Mouse (Mus musculus): ENCODE results near the gene Irf2bp1. TPM values are rescaled to one million over a fixed set of nuclear protein-coding genes. Genes with fewer than 3 reads are reported as not detected.

Irf2bp1 gene
- polyA plus RNA-seq, 1 experiment, result 18.1 TPM

- no peak overlapping the region for H3K27ac ChIP-seq (ENCODE audit: insufficient read depth, low read depth, low read length)
- no peak overlapping the region for H3K4me3 ChIP-seq (ENCODE audit: insufficient read depth, low read depth, low read length)
- DNase-seq, result no peak
- no peak for TF ChIP-seq CTCF (conservative IDR thresholded peaks at IDR 0.05; ENCODE audit: insufficient read depth, insufficient read length, low read depth, low read length)
- TF ChIP-seq POLR2A (IDR thresholded peaks at IDR 0.05; ENCODE audit: low read depth, low read length), result no peak
- H3K36me3 ChIP-seq (ENCODE audit: control insufficient read depth, insufficient read depth, low read length), result peaks cover 2% of the 10 kb centered on the region; the same call in 1 of the 2 replicates
- WGBS, result 73% methylated on average over 9 of the region's 9 CpGs
- H3K4me1 ChIP-seq (ENCODE audit: control insufficient read depth, insufficient read depth, low read length), result no peaks in the 10 kb centered on the region
- H3K27me3 ChIP-seq (replicated peaks; ENCODE audit: control insufficient read depth, insufficient read depth, low read length), result no peaks in the 10 kb centered on the region
Measured at GRCm38 (mm10) chr7:19054777-19055076, 50.9 kb downstream of the Irf2bp1 start.

DNA sequence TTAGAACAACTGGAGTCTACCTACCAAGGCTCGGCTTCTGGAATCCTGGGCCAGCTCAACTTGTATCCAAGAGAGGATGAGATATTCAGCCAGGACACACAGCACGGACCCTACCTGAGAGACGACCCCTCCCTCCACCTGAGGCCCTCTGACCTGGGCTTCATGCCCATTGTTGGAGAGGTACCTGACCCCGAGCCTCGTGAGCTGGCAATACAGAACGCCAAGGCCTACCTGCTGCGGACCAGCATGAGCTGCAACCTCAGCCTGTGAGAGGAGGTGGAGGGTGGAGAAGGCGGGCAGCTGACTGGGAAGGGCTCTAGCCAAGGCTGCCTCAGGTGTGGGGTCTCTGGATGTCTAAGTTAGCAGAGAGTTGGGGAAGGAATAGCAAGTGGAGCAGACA lies 51.3 kb downstream of the Irf2bp1 start:
- peaks cover 2% of the 10 kb centered on the region; the same call in 1 of the 2 replicates for H3K36me3 ChIP-seq (ENCODE audit: control insufficient read depth, insufficient read depth, low read length)
- no peaks in the 10 kb centered on the region for H3K27me3 ChIP-seq (replicated peaks; ENCODE audit: control insufficient read depth, insufficient read depth, low read length)
- H3K4me3 ChIP-seq (ENCODE audit: insufficient read depth, low read depth, low read length), result no peak overlapping the region
- DNase-seq, result no peak
- H3K27ac ChIP-seq (ENCODE audit: insufficient read depth, low read depth, low read length), result no peak overlapping the region
- WGBS, result 88% methylated on average over 8 of the region's 8 CpGs
- TF ChIP-seq POLR2A (IDR thresholded peaks at IDR 0.05; ENCODE audit: low read depth, low read length), result no peak
- TF ChIP-seq CTCF (conservative IDR thresholded peaks at IDR 0.05; ENCODE audit: insufficient read depth, insufficient read length, low read depth, low read length), result no peak
- H3K4me1 ChIP-seq (ENCODE audit: control insufficient read depth, insufficient read depth, low read length), result no peaks in the 10 kb centered on the region

Other genes starting within 250 kb of the Irf2bp1 start
- not detected in 2 replicates for gene Psg19, start 205.5 kb upstream of the Irf2bp1 start, polyA plus RNA-seq (2012; rRNA removed)
- 0.03 and 0.04 TPM in 2 replicates for gene Psg17, start 182.4 kb upstream of the Irf2bp1 start, polyA plus RNA-seq (2012; rRNA removed)
- 4.8 and 5.6 TPM in 2 replicates for gene Mill2, start 164.1 kb upstream of the Irf2bp1 start, polyA plus RNA-seq (2012; rRNA removed)
- 2.3 and 5.9 TPM in 2 replicates for gene Pglyrp1, start 132.7 kb upstream of the Irf2bp1 start, polyA plus RNA-seq (2012; rRNA removed)
- 19.8 and 21.3 TPM in 2 replicates for gene Ccdc61, start 93.6 kb upstream of the Irf2bp1 start, polyA plus RNA-seq (2012; rRNA removed)
- 0.80 and 1.1 TPM in 2 replicates for gene Nova2, start 78.2 kb upstream of the Irf2bp1 start, polyA plus RNA-seq (2012; rRNA removed)
- not detected in 2 replicates for gene Nanos2, start 16.6 kb upstream of the Irf2bp1 start, polyA plus RNA-seq (2012; rRNA removed)
- 7.6 and 8.7 TPM in 2 replicates for gene Mypop, start 12.8 kb upstream of the Irf2bp1 start, polyA plus RNA-seq (2012; rRNA removed)
- gene Foxa3, start 19.5 kb downstream of the Irf2bp1 start, polyA plus RNA-seq (2012; rRNA removed), result 0.13 and 0.16 TPM in 2 replicates
- gene Sympk, start 20.3 kb downstream of the Irf2bp1 start, polyA plus RNA-seq (2012; rRNA removed), result 59.8 and 68.9 TPM in 2 replicates
- gene Rsph6a, start 50.6 kb downstream of the Irf2bp1 start, polyA plus RNA-seq (2012; rRNA removed), result 0.05 TPM in 2 replicates
- gene Dmwd, start 72.2 kb downstream of the Irf2bp1 start, polyA plus RNA-seq (2012; rRNA removed), result 59.8 and 76.3 TPM in 2 replicates
- gene Dmpk, start 79.8 kb downstream of the Irf2bp1 start, polyA plus RNA-seq (2012; rRNA removed), result 52.7 and 53.0 TPM in 2 replicates
- gene Six5, start 90.5 kb downstream of the Irf2bp1 start, polyA plus RNA-seq (2012; rRNA removed), result 14.1 and 22.2 TPM in 2 replicates
- 0.03 and 0.04 TPM in 2 replicates for gene Gm4969, start 114.3 kb downstream of the Irf2bp1 start, polyA plus RNA-seq (2012; rRNA removed)
- gene Fbxo46, start 115.8 kb downstream of the Irf2bp1 start, polyA plus RNA-seq (2012; rRNA removed), result 9.2 and 9.5 TPM in 2 replicates
- 11.9 and 12.1 TPM in 2 replicates for gene Qpctl, start 145.2 kb downstream of the Irf2bp1 start, polyA plus RNA-seq (2012; rRNA removed)
- 34.8 and 42.2 TPM in 2 replicates for gene Snrpd2, start 145.7 kb downstream of the Irf2bp1 start, polyA plus RNA-seq (2012; rRNA removed)
- gene Gipr, start 162.1 kb downstream of the Irf2bp1 start, polyA plus RNA-seq (2012; rRNA removed), result 0.13 and 0.20 TPM in 2 replicates
- 38.8 and 39.0 TPM in 2 replicates for gene Eml2, start 172.4 kb downstream of the Irf2bp1 start, polyA plus RNA-seq (2012; rRNA removed)
- gene Gpr4, start 208.5 kb downstream of the Irf2bp1 start, polyA plus RNA-seq (2012; rRNA removed), result 10.1 and 10.8 TPM in 2 replicates
- gene Opa3, start 224.3 kb downstream of the Irf2bp1 start, polyA plus RNA-seq (2012; rRNA removed), result 41.7 and 48.5 TPM in 2 replicates

Measured in kidney, adult 2 months (tissue).